Mouse (Mus musculus) hindbrain, embryonic 15.5 days (tissue): ENCODE results near the gene Asb8. TPM values are rescaled to one million over a fixed set of nuclear protein-coding genes. Genes with fewer than 3 reads are reported as not detected.

Experiments
- ATAC-seq: fragments of 200-750 bp; cut with Nextera tagmentation; 2 replicates; pipeline ENCODE4 v1.8.0; 2017; ENCODE audit warnings: low read depth, moderate number of reproducible peaks, moderate TSS enrichment; ENCODE audit not compliant: low FRiP score
- H3K27ac ChIP-seq: fragments of 300-500 bp; sonication (generic); replicated peaks from 2 replicates; pipeline ENCODE4 v1.5.1; 2015; ENCODE audit warnings: mild to moderate bottlenecking, inconsistent platforms
- H3K27me3 ChIP-seq: fragments of 300-500 bp; sonication (generic); 2 replicates; pipeline ENCODE4 v1.6.1; 2015; ENCODE audit warnings: control low read depth, inconsistent platforms
- H3K36me3 ChIP-seq: fragments of 300-500 bp; sonication (generic); 2 replicates; pipeline ENCODE4 v1.6.1; 2015; ENCODE audit warnings: control low read depth, inconsistent platforms
- H3K4me1 ChIP-seq: fragments of 300-500 bp; sonication (generic); replicated peaks from 2 replicates; pipeline ENCODE4 v1.6.1; 2015; ENCODE audit warnings: control low read depth, inconsistent platforms
- H3K4me2 ChIP-seq: fragments of 300-500 bp; sonication (generic); 2 replicates; pipeline ENCODE4 v1.6.1; 2015; ENCODE audit warnings: moderate library complexity, mild to moderate bottlenecking, inconsistent platforms
- H3K4me3 ChIP-seq: fragments of 300-500 bp; sonication (generic); 2 replicates; pipeline ENCODE4 v1.5.1; 2015; ENCODE audit warnings: mild to moderate bottlenecking, inconsistent platforms
- H3K9ac ChIP-seq: fragments of 300-500 bp; sonication (generic); 2 replicates; pipeline ENCODE4 v1.6.1; 2015; ENCODE audit warnings: inconsistent platforms
- H3K9me3 ChIP-seq: fragments of 300-500 bp; sonication (generic); 2 replicates; pipeline ENCODE4 v1.6.1; 2016; ENCODE audit warnings: control low read depth, inconsistent platforms
- WGBS: fragments of 180-500 bp; shearing (Covaris S2); methylation state at CpG from one replicate; pipeline ENCODE4 v1.1.7; 2015; 5-methylcytosine and 5-hydroxymethylcytosine counted together
- polyA plus RNA-seq: library from polyadenylated mRNA; unstranded; fragments of >200 nt; fragmentation: Nextera tagmentation; extraction: Ambion mirVana; gene quantifications from 2 replicates; pipeline ENCODE4 v1.2.1, GENCODE M21; 2015

The Asb8 gene
- polyA plus RNA-seq: 58.4 and 60.7 TPM in 2 replicates

DNA sequence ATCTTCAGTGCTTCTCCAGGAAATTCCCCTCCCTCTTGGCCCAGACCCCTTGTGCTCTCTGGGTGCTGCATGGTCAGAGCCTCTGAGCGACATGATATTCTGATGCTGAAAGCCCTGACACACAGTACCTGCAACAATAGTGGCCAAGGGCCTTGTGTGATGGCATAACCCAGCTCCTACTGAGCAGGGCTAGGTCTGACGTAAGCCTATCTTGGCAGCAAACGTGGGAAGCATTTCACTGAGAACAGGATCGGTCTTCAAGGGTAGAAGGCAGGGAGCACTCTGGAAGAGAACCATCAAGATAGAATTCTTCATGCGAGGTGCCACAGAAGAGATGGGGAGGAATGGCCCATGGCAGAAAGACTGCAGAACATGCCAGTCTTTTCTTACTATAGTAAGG, at the start of gene Asb8:
Gene Asb8 (minus strand): TSS at position 101 of the 400 bp plus-strand sequence.
- no peak within 1 kb of the TSS for H3K4me3 ChIP-seq
- no peaks in the 10 kb centered on the region for H3K9me3 ChIP-seq
- no peak within 1 kb of the TSS for H3K9ac ChIP-seq
- no peaks in the 10 kb centered on the region; the same call in 1 of the 2 replicates for H3K27me3 ChIP-seq
- no peak for ATAC-seq
- no peak within 1 kb of the TSS for H3K27ac ChIP-seq
- H3K4me1 ChIP-seq: peaks cover 29% of the 10 kb centered on the region
- no peaks in the 10 kb centered on the region for H3K36me3 ChIP-seq
- 86% methylated on average over 5 of the region's 5 CpGs for WGBS
- 0 out of 2 replicates have a peak within 1 kb of the TSS, but pooled peaks have one; percentile 82 for H3K4me2 ChIP-seq

DNA sequence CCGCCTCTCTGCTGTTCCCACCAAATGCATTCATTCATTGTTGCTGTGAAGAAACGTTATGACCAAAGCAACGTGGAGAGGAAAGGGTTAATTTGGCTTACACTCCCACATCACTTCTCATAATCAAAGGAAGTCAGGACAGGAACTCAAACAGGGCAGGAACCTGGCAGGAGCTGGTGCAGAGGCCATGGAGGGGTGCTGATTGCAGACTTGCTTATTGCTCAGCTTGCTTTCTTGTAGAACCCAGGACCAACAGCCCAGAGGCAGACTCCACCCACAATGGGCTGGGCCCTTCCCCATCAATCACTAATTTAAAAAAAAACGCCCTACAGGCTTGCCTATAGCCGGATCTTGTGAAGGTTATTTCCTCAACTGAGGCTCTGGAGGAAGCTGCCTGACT, 48.7 kb upstream of the Asb8 start:
- ATAC-seq: no peak
- Histone ChIP-seq H3K9me3 (no peaks in the 10 kb centered on the region), H3K9ac (no peak overlapping the region), H3K4me3 (no peak overlapping the region), H3K27ac (no peak overlapping the region), H3K4me1 (no peaks in the 10 kb centered on the region), H3K36me3 (no peaks in the 10 kb centered on the region), H3K27me3 (no peaks in the 10 kb centered on the region), H3K4me2 (no peak overlapping the region)
- WGBS: 69% methylated on average over 5 of the region's 5 CpGs

DNA sequence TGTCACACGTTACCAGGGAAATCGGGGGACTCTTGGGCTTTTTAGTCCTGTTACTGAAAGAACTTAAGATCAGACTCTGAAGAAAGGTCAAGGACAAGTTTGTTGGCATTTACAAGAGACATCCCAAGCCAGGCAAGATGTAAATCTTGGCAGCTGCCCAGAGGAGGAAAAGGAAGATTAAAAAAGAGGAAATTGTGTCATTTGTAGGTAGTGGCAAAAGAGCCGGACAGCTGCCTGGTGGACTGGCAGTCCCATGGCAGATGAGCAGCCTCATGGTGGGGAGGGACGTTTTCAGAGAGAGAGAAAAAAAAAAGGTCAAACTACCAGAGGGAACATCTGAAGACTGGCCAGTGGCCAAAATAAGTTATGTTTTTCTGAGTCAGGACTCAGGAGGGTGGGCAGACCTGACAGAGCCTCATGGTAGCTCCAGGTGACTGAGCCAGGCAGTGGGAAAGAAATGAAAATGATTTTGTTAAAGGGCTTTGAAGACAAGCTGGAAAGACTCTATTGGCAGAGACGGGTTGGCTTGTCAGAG, 48.0 kb upstream of the Asb8 start:
- 83% methylated on average over 5 of the region's 5 CpGs for WGBS
- Histone ChIP-seq H3K4me2 (no peak overlapping the region), H3K27me3 (no peaks in the 10 kb centered on the region), H3K9ac (no peak overlapping the region), H3K4me3 (no peak overlapping the region), H3K27ac (no peak overlapping the region), H3K4me1 (no peaks in the 10 kb centered on the region), H3K36me3 (no peaks in the 10 kb centered on the region), H3K9me3 (no peaks in the 10 kb centered on the region)
- ATAC-seq: no peak

DNA sequence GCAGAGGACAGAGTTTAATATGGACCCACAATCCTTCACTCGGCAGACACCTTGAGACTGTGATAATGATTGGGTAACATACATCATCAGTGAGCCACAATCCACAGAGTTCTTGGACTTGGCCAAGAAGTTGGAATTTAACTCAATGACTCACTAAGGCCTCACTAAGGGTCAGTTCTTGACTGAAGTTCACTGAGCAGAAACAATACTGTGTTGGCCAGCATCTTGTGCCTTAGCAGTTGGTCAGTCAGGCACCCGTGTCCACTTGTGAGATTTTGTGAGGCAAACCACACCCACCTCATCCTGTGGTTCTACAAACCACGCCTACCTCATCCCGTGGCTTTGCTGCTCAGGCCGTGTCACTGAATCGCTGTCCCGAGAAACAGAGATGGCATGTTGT, 44.3 kb upstream of the Asb8 start:
- Histone ChIP-seq H3K4me3 (no peak overlapping the region), H3K9me3 (no peaks in the 10 kb centered on the region), H3K36me3 (no peaks in the 10 kb centered on the region), H3K4me1 (no peaks in the 10 kb centered on the region), H3K9ac (no peak overlapping the region), H3K4me2 (no peak overlapping the region), H3K27me3 (no peaks in the 10 kb centered on the region), H3K27ac (no peak overlapping the region)
- WGBS: 85% methylated on average over 7 of the region's 7 CpGs
- no peak for ATAC-seq

DNA sequence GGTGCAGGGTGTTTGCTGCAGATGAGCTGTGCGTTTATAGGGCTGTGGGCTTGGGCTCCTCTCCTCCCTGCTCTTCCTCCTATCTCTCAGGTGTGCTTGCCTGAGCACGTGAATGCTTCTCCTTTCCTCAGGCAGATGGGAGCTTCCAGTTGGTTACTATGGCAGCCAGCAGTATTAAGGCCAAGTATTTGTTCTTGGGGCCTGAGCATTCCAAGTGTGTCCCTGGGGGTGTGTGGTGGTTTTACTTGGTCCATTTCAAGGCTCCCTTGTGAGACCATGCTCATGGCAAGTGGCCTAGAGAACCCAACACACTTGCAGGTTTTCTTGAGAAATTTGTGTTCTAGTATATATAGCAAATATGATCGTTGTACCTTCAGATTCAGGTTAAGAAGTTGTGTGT, 30.0 kb upstream of the Asb8 start, which contains the start of gene Olfr288:
Gene Olfr288 (minus strand): TSS at position 101 of the 400 bp plus-strand sequence.
- H3K4me2 ChIP-seq: no peak within 1 kb of the TSS
- WGBS: 74% methylated on average over 3 of the region's 3 CpGs
- H3K9ac ChIP-seq: no peak within 1 kb of the TSS
- no peaks in the 10 kb centered on the region for H3K9me3 ChIP-seq
- no peak within 1 kb of the TSS for H3K4me3 ChIP-seq
- ATAC-seq: no peak
- no peaks in the 10 kb centered on the region for H3K4me1 ChIP-seq
- H3K27ac ChIP-seq: no peak within 1 kb of the TSS
- H3K36me3 ChIP-seq: no peaks in the 10 kb centered on the region
- no peaks in the 10 kb centered on the region for H3K27me3 ChIP-seq

DNA sequence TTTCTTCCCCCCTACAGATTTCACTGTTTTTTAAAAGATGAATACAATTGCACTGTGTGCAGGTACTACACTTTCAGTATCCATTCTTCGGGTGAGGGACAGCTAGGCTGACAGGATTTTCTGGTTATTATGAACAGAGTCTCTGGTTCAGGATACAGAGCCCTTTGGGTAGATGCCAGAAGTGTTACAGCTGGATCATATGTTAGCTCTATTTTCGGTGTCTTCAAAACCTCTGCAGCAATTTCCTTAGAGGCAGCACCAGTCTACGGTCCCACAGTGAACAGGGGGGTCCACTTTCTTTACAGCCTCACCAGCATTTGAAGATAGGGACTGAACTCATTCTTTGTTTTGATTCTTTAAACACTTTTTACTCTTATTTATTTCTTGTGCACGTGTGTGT, 19.0 kb upstream of the Asb8 start:
- Histone ChIP-seq H3K4me3 (no peak overlapping the region), H3K9ac (no peak overlapping the region), H3K4me2 (no peak overlapping the region), H3K36me3 (no peaks in the 10 kb centered on the region), H3K27me3 (no peaks in the 10 kb centered on the region), H3K27ac (no peak overlapping the region), H3K4me1 (peaks cover 6% of the 10 kb centered on the region; the same call in 1 of the 2 replicates), H3K9me3 (no peaks in the 10 kb centered on the region)
- no peak for ATAC-seq
- WGBS: 84% methylated on average over 4 of the region's 4 CpGs

DNA sequence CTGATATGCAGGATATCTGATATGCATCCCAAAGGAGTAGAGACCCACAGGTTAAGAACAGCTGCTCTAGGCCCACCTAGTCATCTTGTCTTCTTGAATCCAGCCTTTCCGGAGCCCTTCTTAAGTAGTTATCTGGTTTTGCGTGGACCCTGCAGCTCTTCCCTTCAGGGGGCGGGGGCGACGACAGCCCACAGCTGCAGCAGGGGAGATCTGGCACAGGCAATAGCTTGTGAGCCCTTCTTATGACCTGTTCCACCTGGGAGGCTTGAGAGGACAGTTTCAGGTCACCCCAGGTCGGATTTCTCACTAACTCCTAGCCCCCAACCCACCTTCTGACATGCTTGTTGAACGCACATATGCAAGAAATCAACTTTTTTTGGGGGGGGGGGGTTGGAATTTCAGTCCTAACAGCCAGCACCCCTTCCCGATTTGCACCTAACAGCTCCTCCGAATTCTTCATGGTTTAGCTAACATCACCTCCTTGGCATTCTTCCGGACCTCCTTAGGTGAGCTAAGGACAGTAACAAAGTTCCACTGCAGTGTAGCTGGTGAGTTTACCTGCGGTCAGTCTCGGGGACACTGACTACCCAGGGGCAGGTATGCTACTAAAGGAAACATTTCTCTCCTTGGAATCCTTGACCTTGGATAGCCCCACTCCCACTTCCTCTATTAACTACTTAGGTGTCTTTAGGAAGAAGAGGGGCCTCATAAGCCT, 16.6 kb upstream of the Asb8 start:
- ATAC-seq: no peak
- Histone ChIP-seq H3K4me3 (no peak overlapping the region), H3K36me3 (no peaks in the 10 kb centered on the region), H3K9ac (no peak overlapping the region), H3K4me2 (peak overlapping the region; percentile 64), H3K9me3 (no peaks in the 10 kb centered on the region), H3K4me1 (peaks cover 6% of the 10 kb centered on the region; the same call in 1 of the 2 replicates), H3K27me3 (no peaks in the 10 kb centered on the region), H3K27ac (no peak overlapping the region)
- 75% methylated on average over 12 of the region's 12 CpGs for WGBS

DNA sequence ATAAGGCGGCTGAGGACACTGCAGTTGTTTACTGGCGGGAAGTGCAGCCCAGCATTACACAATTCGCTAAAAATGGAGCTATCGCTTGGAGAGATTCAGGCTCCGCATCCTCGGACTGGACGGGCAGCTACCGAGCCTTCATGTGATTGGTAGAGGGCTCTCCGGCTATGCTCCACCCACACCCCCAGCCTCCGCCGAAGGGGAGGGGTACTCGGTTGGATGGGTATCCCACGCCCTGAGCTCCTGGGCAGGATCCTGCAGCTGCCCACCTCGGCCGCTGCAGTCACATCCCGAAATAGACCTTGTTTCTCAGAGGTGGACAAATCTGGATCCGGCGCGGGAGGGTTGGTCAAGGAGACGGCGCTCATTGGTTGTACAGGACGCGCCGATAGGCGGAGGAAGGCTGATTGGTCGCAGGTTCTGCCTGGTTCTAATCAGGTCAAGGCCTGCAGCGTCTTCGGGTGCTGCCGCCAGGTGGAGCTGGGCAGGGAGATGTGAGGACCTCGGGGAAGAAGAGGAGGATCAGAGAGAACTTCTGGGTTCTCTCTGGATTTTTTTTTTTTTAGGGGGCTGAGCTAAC, 15.8 kb upstream of the Asb8 start:
- peak overlapping the region; percentile 85 for H3K27ac ChIP-seq
- WGBS: under 1% methylated on average over 30 of the region's 30 CpGs
- peak overlapping the region; percentile 61 for H3K4me3 ChIP-seq
- no peaks in the 10 kb centered on the region for H3K9me3 ChIP-seq
- peaks cover 6% of the 10 kb centered on the region; the same call in 1 of the 2 replicates for H3K4me1 ChIP-seq
- H3K36me3 ChIP-seq: no peaks in the 10 kb centered on the region
- peak overlapping the region; percentile 64 for H3K4me2 ChIP-seq
- no peaks in the 10 kb centered on the region for H3K27me3 ChIP-seq
- H3K9ac ChIP-seq: peak overlapping the region; percentile 50
- peak; percentile 99 for ATAC-seq

DNA sequence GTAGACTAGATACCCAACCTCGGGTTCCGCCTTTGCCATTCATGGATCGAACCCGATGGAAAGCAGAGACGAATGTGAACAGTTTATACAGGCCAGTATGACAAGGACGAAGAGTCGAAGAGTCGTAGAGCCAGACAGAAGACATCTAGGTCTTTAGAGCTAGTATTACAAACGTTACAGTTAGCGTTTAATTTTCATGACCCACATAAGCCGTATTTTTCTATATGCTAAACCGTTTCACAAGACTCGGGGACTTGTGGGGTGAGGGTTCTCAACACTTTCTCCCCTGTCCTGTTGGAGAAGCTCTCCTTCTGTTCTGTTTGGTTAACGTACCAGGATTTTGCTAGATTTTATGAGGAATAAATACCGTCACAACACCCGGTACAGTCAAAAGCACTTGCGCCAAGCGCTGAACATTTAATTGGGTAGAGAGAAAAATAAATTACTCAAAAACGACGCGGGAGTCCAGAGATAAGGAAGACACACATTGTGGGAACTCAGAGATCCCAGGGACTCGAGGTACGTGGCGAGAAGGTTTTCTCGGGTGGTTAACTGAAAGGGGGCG, 15.2 kb upstream of the Asb8 start:
- Histone ChIP-seq H3K9me3 (no peaks in the 10 kb centered on the region), H3K27ac (peak overlapping the region; percentile 85), H3K36me3 (no peaks in the 10 kb centered on the region), H3K9ac (peak overlapping the region; percentile 50), H3K4me1 (peaks cover 6% of the 10 kb centered on the region; the same call in 1 of the 2 replicates), H3K27me3 (no peaks in the 10 kb centered on the region), H3K4me3 (peak overlapping the region; percentile 61), H3K4me2 (peak overlapping the region; percentile 64)
- 4% methylated on average over 26 of the region's 26 CpGs for WGBS
- ATAC-seq: no peak

DNA sequence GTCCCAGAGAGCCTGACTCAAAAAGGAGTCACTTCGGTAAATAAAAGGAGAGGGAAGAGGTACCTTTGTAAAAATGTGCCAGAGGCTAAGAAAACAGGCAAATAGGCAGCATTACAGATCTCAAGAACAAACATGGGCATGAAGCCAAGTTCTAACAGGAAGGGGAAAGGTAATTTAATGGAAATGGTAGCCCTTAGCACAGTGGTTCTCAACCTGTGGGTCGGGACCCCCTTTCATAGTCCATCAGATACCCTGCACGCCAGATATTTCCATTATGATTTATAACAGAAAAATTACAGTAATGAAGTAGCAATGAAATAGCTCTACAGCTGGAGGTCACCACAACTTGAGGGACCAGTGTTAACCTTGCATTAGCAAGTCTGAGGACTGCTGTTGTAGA, 11.9 kb upstream of the Asb8 start:
- no peak overlapping the region for H3K27ac ChIP-seq
- H3K36me3 ChIP-seq: no peaks in the 10 kb centered on the region
- H3K4me3 ChIP-seq: no peak overlapping the region
- no peak for ATAC-seq
- WGBS: 79% methylated on average over 3 of the region's 3 CpGs
- H3K4me1 ChIP-seq: peaks cover 12% of the 10 kb centered on the region
- H3K4me2 ChIP-seq: no peak overlapping the region
- no peak overlapping the region for H3K9ac ChIP-seq
- H3K9me3 ChIP-seq: no peaks in the 10 kb centered on the region
- H3K27me3 ChIP-seq: 0 out of 2 replicates have a peak, but pooled peaks cover 2% of the 10 kb centered on the region

DNA sequence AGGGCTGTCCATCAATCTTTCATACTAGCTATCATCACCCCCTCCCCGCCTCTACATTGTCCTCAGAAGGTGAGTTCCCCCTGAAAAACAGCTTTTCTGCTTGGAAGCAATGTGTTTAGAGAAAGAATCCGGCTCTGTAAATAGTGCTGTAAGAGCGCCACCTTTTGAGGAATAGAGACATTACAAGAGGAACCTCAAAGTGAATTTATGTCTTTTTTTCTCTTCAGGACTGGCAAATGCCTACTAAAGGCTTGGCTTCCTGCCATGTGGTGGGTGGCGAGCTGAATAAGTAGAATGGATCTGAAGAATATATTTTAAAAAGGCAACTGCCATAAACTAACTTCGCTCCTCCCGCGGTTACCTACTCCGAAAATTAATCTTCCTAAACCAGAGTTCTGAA, 8.4 kb upstream of the Asb8 start:
- peaks cover 36% of the 10 kb centered on the region for H3K4me1 ChIP-seq
- 35% methylated on average over 8 of the region's 8 CpGs for WGBS
- no peak for ATAC-seq
- H3K27me3 ChIP-seq: 0 out of 2 replicates have a peak, but pooled peaks cover 2% of the 10 kb centered on the region
- no peak overlapping the region for H3K9ac ChIP-seq
- H3K9me3 ChIP-seq: no peaks in the 10 kb centered on the region
- H3K4me2 ChIP-seq: peak overlapping the region; percentile 18; the same call in 1 of the 2 replicates
- no peaks in the 10 kb centered on the region for H3K36me3 ChIP-seq
- H3K27ac ChIP-seq: no peak overlapping the region
- no peak overlapping the region for H3K4me3 ChIP-seq

DNA sequence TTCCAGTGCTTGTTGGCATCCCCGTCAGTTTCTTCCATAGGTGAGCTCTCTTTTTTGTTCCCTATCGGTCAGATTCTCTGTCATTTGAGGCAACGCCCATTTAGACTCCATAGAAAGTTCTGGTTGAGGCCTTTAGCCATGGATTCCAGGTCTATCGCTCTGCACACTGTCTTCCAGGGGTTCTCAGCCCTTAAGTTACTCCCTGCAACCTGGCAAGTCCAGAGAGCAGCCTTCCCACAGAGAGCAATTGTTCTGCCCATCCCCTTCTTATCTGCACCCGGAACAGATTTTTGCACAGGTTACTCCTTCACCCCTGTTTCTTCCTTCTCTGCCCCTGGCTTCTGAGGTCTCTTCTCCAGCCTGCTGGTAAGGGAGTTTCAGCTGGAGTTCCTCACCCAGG, 6.7 kb upstream of the Asb8 start:
- Histone ChIP-seq H3K4me1 (peaks cover 45% of the 10 kb centered on the region), H3K27me3 (0 out of 2 replicates have a peak, but pooled peaks cover 2% of the 10 kb centered on the region), H3K4me3 (no peak overlapping the region), H3K4me2 (peak overlapping the region; percentile 82; the same call in 1 of the 2 replicates), H3K27ac (no peak overlapping the region), H3K36me3 (no peaks in the 10 kb centered on the region), H3K9me3 (no peaks in the 10 kb centered on the region), H3K9ac (no peak overlapping the region)
- WGBS: 75% methylated on average over 5 of the region's 5 CpGs
- ATAC-seq: no peak
